Mouse (Mus musculus) hindbrain, embryonic 16.5 days (tissue): ENCODE data around the gene Fkbp11. TPM values are rescaled to one million over a fixed set of nuclear protein-coding genes. Genes with fewer than 3 reads are reported as not detected.

ENCODE experiments used
- ATAC-seq: fragments of 200-750 bp; cut with Nextera tagmentation; 2 replicates; pipeline ENCODE4 v1.8.0; 2017; ENCODE audit warnings: moderate TSS enrichment, moderate library complexity
- H3K27ac ChIP-seq: fragments of 300-500 bp; sonication (generic); 2 replicates; pipeline ENCODE4 v1.5.1; 2014; ENCODE audit warnings: low read depth, mild to moderate bottlenecking, control low read depth, low read length, moderate library complexity
- H3K27me3 ChIP-seq: fragments of 300-500 bp; sonication (generic); replicated peaks from 2 replicates; pipeline ENCODE4 v1.6.1; 2014; ENCODE audit warnings: low read length; ENCODE audit not compliant: control insufficient read depth, insufficient read depth
- H3K36me3 ChIP-seq: fragments of 300-500 bp; sonication (generic); 2 replicates; pipeline ENCODE4 v1.6.1; 2014; ENCODE audit warnings: mild to moderate bottlenecking, low read length, moderate library complexity, mixed read lengths; ENCODE audit not compliant: control insufficient read depth, insufficient read depth
- H3K4me1 ChIP-seq: fragments of 300-500 bp; sonication (generic); 2 replicates; pipeline ENCODE4 v1.6.1; 2014; ENCODE audit warnings: low read depth, low read length; ENCODE audit not compliant: control insufficient read depth, insufficient read depth
- H3K4me2 ChIP-seq: fragments of 300-500 bp; sonication (generic); 2 replicates; pipeline ENCODE4 v1.6.1; 2014; ENCODE audit warnings: mild to moderate bottlenecking, low read length, control low read depth, moderate library complexity
- H3K4me3 ChIP-seq: fragments of 300-500 bp; sonication (generic); 2 replicates; pipeline ENCODE4 v1.5.1; 2014; ENCODE audit warnings: mild to moderate bottlenecking, low read length, control low read depth, moderate library complexity
- H3K9ac ChIP-seq: fragments of 300-500 bp; sonication (generic); 2 replicates; pipeline ENCODE4 v1.6.1; 2014; ENCODE audit warnings: low read depth, mild to moderate bottlenecking, control low read depth, low read length, moderate library complexity
- H3K9me3 ChIP-seq: fragments of 300-500 bp; sonication (generic); 2 replicates; pipeline ENCODE4 v1.6.1; 2014; ENCODE audit warnings: mild to moderate bottlenecking, low read length, moderate library complexity; ENCODE audit not compliant: control insufficient read depth
- WGBS: fragments of 180-500 bp; shearing (Covaris S2); extraction: QIAGEN DNeasy Blood & Tissue Kit; methylation state at CpG from one replicate; pipeline ENCODE4 v1.1.7; 2014; 5-methylcytosine and 5-hydroxymethylcytosine counted together
- polyA plus RNA-seq: library from polyadenylated mRNA; unstranded; fragments of >200 nt; fragmentation: Nextera tagmentation; extraction: Ambion mirVana; gene quantifications from 2 replicates; pipeline ENCODE4 v1.2.1, GENCODE M21; 2015

The Fkbp11 gene
- polyA plus RNA-seq, 1 experiment from 2014 or later, result 6.3 TPM

DNA sequence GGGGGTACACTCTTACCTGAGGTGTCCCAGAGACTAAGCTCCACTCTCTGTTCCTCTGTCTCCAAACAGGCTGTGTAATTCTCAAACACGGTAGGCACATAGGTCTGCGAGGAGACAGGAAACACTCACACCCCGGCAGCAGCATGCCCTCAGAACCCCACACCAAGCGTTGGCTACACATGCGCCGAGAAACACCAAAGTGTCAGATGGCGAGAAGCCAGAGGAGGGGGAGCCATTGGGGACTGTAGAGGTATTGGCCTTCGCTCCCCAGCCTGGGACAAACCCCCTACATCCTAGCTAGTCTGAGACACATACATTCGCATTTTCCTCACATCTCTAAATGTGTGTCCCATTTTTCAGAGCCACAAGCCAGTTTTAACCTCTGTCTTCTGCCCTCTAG lies 51.5 kb downstream of the Fkbp11 start:
- H3K27ac ChIP-seq, result no peak overlapping the region
- peak overlapping the region; percentile 63 for H3K9ac ChIP-seq
- no peaks in the 10 kb centered on the region for H3K36me3 ChIP-seq
- H3K4me2 ChIP-seq, result peak overlapping the region; percentile 85
- WGBS, result 1% methylated on average over 9 of the region's 9 CpGs
- H3K4me1 ChIP-seq, result peaks cover 32% of the 10 kb centered on the region
- ATAC-seq, result 0 out of 2 replicates have a peak, but pooled peaks have one; percentile 13
- H3K27me3 ChIP-seq, result no peaks in the 10 kb centered on the region
- H3K4me3 ChIP-seq, result peak overlapping the region; percentile 54
- H3K9me3 ChIP-seq, result no peaks in the 10 kb centered on the region

GRCm38 (mm10) chr15:98675634-98676250 lies 52.3 kb downstream of the Fkbp11 start:
- Histone ChIP-seq H3K27me3 (no peaks in the 10 kb centered on the region), H3K4me3 (peak overlapping the region; percentile 54), H3K27ac (peak overlapping the region; percentile 49; the same call in 1 of the 2 replicates), H3K9me3 (no peaks in the 10 kb centered on the region), H3K36me3 (no peaks in the 10 kb centered on the region), H3K4me2 (peak overlapping the region; percentile 85), H3K4me1 (peaks cover 32% of the 10 kb centered on the region), H3K9ac (peak overlapping the region; percentile 63)
- ATAC-seq, result no peak
- WGBS, result 2% methylated on average over 14 of the region's 14 CpGs

DNA sequence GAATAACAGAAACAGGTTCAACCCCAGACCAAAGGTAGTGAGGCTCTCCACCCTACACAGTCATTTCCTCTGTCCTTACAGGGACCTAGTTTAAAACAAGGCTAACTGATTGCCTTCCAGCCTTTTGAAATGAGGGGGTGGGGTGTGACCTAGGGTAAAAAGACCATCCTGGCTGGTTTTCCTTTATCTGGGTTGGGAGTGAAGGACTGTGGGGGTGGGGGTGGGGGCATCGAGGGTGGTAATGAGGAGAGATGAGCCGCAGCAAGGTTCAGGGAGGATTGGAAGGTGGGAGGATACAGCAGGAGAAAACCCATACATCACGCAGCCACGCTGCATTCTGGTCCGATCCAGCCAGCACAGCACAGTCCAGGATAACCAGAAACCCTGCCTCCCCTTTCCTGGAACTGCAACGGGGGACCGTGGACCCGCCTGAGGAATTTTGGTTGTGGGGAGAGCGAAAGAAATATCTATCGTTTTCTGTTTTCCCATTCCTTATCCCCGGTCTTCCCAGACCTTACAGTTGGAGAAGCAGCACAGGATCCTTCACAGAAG lies 52.9 kb downstream of the Fkbp11 start:
- H3K27ac ChIP-seq, result peak overlapping the region; percentile 65
- H3K4me1 ChIP-seq, result peaks cover 32% of the 10 kb centered on the region
- WGBS, result 16% methylated on average over 11 of the region's 11 CpGs
- peak overlapping the region; percentile 54 for H3K4me3 ChIP-seq
- 0 out of 2 replicates have a peak, but pooled peaks have one; percentile 28 for ATAC-seq
- H3K36me3 ChIP-seq, result 0 out of 2 replicates have a peak, but pooled peaks cover 4% of the 10 kb centered on the region
- H3K27me3 ChIP-seq, result no peaks in the 10 kb centered on the region
- no peaks in the 10 kb centered on the region for H3K9me3 ChIP-seq
- peak overlapping the region; percentile 63 for H3K9ac ChIP-seq
- H3K4me2 ChIP-seq, result peak overlapping the region; percentile 85

Other genes with a start within 250 kb of the Fkbp11 start
- not detected in 2 replicates for gene Lalba, start 245.5 kb downstream of the Fkbp11 start, polyA plus RNA-seq
- not detected in 2 replicates for gene Olfr279, start 235.8 kb downstream of the Fkbp11 start, polyA plus RNA-seq
- 90.4 and 102 TPM in 2 replicates for gene Kansl2, start 193.9 kb downstream of the Fkbp11 start, polyA plus RNA-seq
- 58.9 and 69.4 TPM in 2 replicates for gene Ccnt1, start 157.3 kb downstream of the Fkbp11 start, polyA plus RNA-seq
- 0.30 and 0.31 TPM in 2 replicates for gene 4930415O20Rik, start 157.2 kb downstream of the Fkbp11 start, polyA plus RNA-seq
- gene Adcy6, start 118.1 kb downstream of the Fkbp11 start, polyA plus RNA-seq, result 9.1 and 10.1 TPM in 2 replicates
- 129 and 141 TPM in 2 replicates for gene Cacnb3, start 97.4 kb downstream of the Fkbp11 start, polyA plus RNA-seq
- gene Ddx23, start 65.3 kb downstream of the Fkbp11 start, polyA plus RNA-seq, result 17.8 and 19.7 TPM in 2 replicates
- 12.6 and 16.7 TPM in 2 replicates for gene Rnd1, start 50.7 kb downstream of the Fkbp11 start, polyA plus RNA-seq
- gene Ccdc65, start 20.0 kb downstream of the Fkbp11 start, polyA plus RNA-seq, result 7.9 and 9.0 TPM in 2 replicates
- gene Arf3, start 35.0 kb upstream of the Fkbp11 start, polyA plus RNA-seq, result 107 TPM in 2 replicates
- 0.06 TPM in 1 of 2 replicates, not detected in the other for gene Wnt10b, start 50.0 kb upstream of the Fkbp11 start, polyA plus RNA-seq
- gene Wnt1, start 61.7 kb upstream of the Fkbp11 start, polyA plus RNA-seq, result 1.2 and 2.3 TPM in 2 replicates
- gene Ddn, start 81.3 kb upstream of the Fkbp11 start, polyA plus RNA-seq, result 0.30 and 0.31 TPM in 2 replicates
- gene Prkag1, start 103.3 kb upstream of the Fkbp11 start, polyA plus RNA-seq, result 72.5 and 74.4 TPM in 2 replicates
- gene Kmt2d, start 143.0 kb upstream of the Fkbp11 start, polyA plus RNA-seq, result 8.8 and 9.3 TPM in 2 replicates
- 31.4 and 33.4 TPM in 2 replicates for gene Rhebl1, start 166.3 kb upstream of the Fkbp11 start, polyA plus RNA-seq
- gene Dhh, start 170.3 kb upstream of the Fkbp11 start, polyA plus RNA-seq, result 1.3 and 2.1 TPM in 2 replicates
- 25.9 and 27.0 TPM in 2 replicates for gene Lmbr1l, start 190.0 kb upstream of the Fkbp11 start, polyA plus RNA-seq
- 1,672 and 1,683 TPM in 2 replicates for gene Tuba1b, start 206.4 kb upstream of the Fkbp11 start, polyA plus RNA-seq
- gene Gm49450, start 225.4 kb upstream of the Fkbp11 start, polyA plus RNA-seq, result not detected in 2 replicates
- gene Tuba1a, start 225.5 kb upstream of the Fkbp11 start, polyA plus RNA-seq, result 15,480 and 15,543 TPM in 2 replicates